Mouse (Mus musculus): Measurements from ENCODE around the gene Cxcr2. TPM values are rescaled to one million over a fixed set of nuclear protein-coding genes. Genes with fewer than 3 reads are reported as not detected.
"Not testable (repeated sequence)": the region's sequence is repeated elsewhere in the genome, so short reads cannot be mapped to it uniquely, and the experiment has no call there.

The Cxcr2 gene
- polyA plus RNA-seq, 1 experiment, result 11.4 TPM

- no peaks in the 10 kb centered on the region for H3K4me1 ChIP-seq (ENCODE audit: control insufficient read depth, insufficient read depth, insufficient read length)
- H3K27me3 ChIP-seq (ENCODE audit: control insufficient read depth, insufficient read depth, low read length), result no peaks in the 10 kb centered on the region
- WGBS, result 46% methylated on average over 3 of the region's 3 CpGs
- DNase-seq (ENCODE audit: low read depth in 1 of 2, low spot score in 2 of 2), result no peak
- H3K36me3 ChIP-seq (ENCODE audit: control insufficient read depth, insufficient read depth, low read length), result no peaks in the 10 kb centered on the region
- no peak for TF ChIP-seq CTCF (IDR thresholded peaks at IDR 0.05; ENCODE audit: extremely low read depth, insufficient read depth, insufficient read length, insufficient replicate concordance)
- TF ChIP-seq POLR2A (IDR thresholded peaks at IDR 0.05; ENCODE audit: low read depth, low read length), result no peak
- no peak overlapping the region for H3K4me3 ChIP-seq (ENCODE audit: extremely low read depth, insufficient read depth, insufficient read length)
- no peak overlapping the region for H3K27ac ChIP-seq (ENCODE audit: insufficient read depth, low read length)
These were observed 14.4 kb upstream of the Cxcr2 start for GRCm38 (mm10) chr1:74139415-74139814.

GRCm38 (mm10) chr1:74141781-74142180 is 12.0 kb upstream of the Cxcr2 start:
- DNase-seq (ENCODE audit: low read depth in 1 of 2, low spot score in 2 of 2), result no peak
- 96% methylated on average over 8 of the region's 8 CpGs for WGBS
- no peaks in the 10 kb centered on the region for H3K4me1 ChIP-seq (ENCODE audit: control insufficient read depth, insufficient read depth, insufficient read length)
- no peaks in the 10 kb centered on the region for H3K36me3 ChIP-seq (ENCODE audit: control insufficient read depth, insufficient read depth, low read length)
- no peak overlapping the region for H3K27ac ChIP-seq (ENCODE audit: insufficient read depth, low read length)
- H3K4me3 ChIP-seq (ENCODE audit: extremely low read depth, insufficient read depth, insufficient read length), result no peak overlapping the region
- H3K27me3 ChIP-seq (ENCODE audit: control insufficient read depth, insufficient read depth, low read length), result no peaks in the 10 kb centered on the region
- no peak for TF ChIP-seq POLR2A (IDR thresholded peaks at IDR 0.05; ENCODE audit: low read depth, low read length)
- no peak for TF ChIP-seq CTCF (IDR thresholded peaks at IDR 0.05; ENCODE audit: extremely low read depth, insufficient read depth, insufficient read length, insufficient replicate concordance)

GRCm38 (mm10) chr1:74149106-74149885 is 4.5 kb upstream of the Cxcr2 start:
- 77% methylated on average over 6 of the region's 6 CpGs for WGBS
- TF ChIP-seq POLR2A (IDR thresholded peaks at IDR 0.05; ENCODE audit: low read depth, low read length) (no peak), CTCF (IDR thresholded peaks at IDR 0.05; ENCODE audit: extremely low read depth, insufficient read depth, insufficient read length, insufficient replicate concordance) (no peak)
- Histone ChIP-seq H3K4me3 (ENCODE audit: extremely low read depth, insufficient read depth, insufficient read length) (no peak overlapping the region), H3K27ac (ENCODE audit: insufficient read depth, low read length) (no peak overlapping the region), H3K27me3 (ENCODE audit: control insufficient read depth, insufficient read depth, low read length) (no peaks in the 10 kb centered on the region), H3K4me1 (ENCODE audit: control insufficient read depth, insufficient read depth, insufficient read length) (no peaks in the 10 kb centered on the region), H3K36me3 (ENCODE audit: control insufficient read depth, insufficient read depth, low read length) (no peaks in the 10 kb centered on the region)
- DNase-seq (ENCODE audit: low read depth in 1 of 2, low spot score in 2 of 2), result no peak

GRCm38 (mm10) chr1:74150101-74150500 is 3.7 kb upstream of the Cxcr2 start:
- 83% methylated on average over 3 of the region's 3 CpGs for WGBS
- no peaks in the 10 kb centered on the region for H3K36me3 ChIP-seq (ENCODE audit: control insufficient read depth, insufficient read depth, low read length)
- H3K4me3 ChIP-seq (ENCODE audit: extremely low read depth, insufficient read depth, insufficient read length), result no peak overlapping the region
- H3K27ac ChIP-seq (ENCODE audit: insufficient read depth, low read length), result no peak overlapping the region
- TF ChIP-seq POLR2A (IDR thresholded peaks at IDR 0.05; ENCODE audit: low read depth, low read length), result no peak
- TF ChIP-seq CTCF (IDR thresholded peaks at IDR 0.05; ENCODE audit: extremely low read depth, insufficient read depth, insufficient read length, insufficient replicate concordance), result no peak
- no peaks in the 10 kb centered on the region for H3K27me3 ChIP-seq (ENCODE audit: control insufficient read depth, insufficient read depth, low read length)
- no peaks in the 10 kb centered on the region for H3K4me1 ChIP-seq (ENCODE audit: control insufficient read depth, insufficient read depth, insufficient read length)
- no peak for DNase-seq (ENCODE audit: low read depth in 1 of 2, low spot score in 2 of 2)

- TF ChIP-seq POLR2A (IDR thresholded peaks at IDR 0.05; ENCODE audit: low read depth, low read length), result no peak
- WGBS, result 44% methylated on average over 3 of the region's 3 CpGs
- Histone ChIP-seq H3K27ac (ENCODE audit: insufficient read depth, low read length) (no peak overlapping the region), H3K36me3 (ENCODE audit: control insufficient read depth, insufficient read depth, low read length) (no peaks in the 10 kb centered on the region), H3K4me1 (ENCODE audit: control insufficient read depth, insufficient read depth, insufficient read length) (no peaks in the 10 kb centered on the region), H3K4me3 (ENCODE audit: extremely low read depth, insufficient read depth, insufficient read length) (no peak overlapping the region), H3K27me3 (ENCODE audit: control insufficient read depth, insufficient read depth, low read length) (no peaks in the 10 kb centered on the region)
- DNase-seq (ENCODE audit: low read depth in 1 of 2, low spot score in 2 of 2), result no peak
These were observed 2.7 kb upstream of the Cxcr2 start for GRCm38 (mm10) chr1:74151091-74151490.

- no peak for TF ChIP-seq POLR2A (IDR thresholded peaks at IDR 0.05; ENCODE audit: low read depth, low read length)
- TF ChIP-seq CTCF (IDR thresholded peaks at IDR 0.05; ENCODE audit: extremely low read depth, insufficient read depth, insufficient read length, insufficient replicate concordance), result no peak
- Histone ChIP-seq H3K4me3 (ENCODE audit: extremely low read depth, insufficient read depth, insufficient read length) (no peak overlapping the region), H3K27me3 (ENCODE audit: control insufficient read depth, insufficient read depth, low read length) (no peaks in the 10 kb centered on the region), H3K4me1 (ENCODE audit: control insufficient read depth, insufficient read depth, insufficient read length) (no peaks in the 10 kb centered on the region), H3K36me3 (ENCODE audit: control insufficient read depth, insufficient read depth, low read length) (no peaks in the 10 kb centered on the region), H3K27ac (ENCODE audit: insufficient read depth, low read length) (no peak overlapping the region)
- WGBS, result 44% methylated on average over 6 of the region's 6 CpGs
- DNase-seq (ENCODE audit: low read depth in 1 of 2, low spot score in 2 of 2), result no peak
These were observed 1.7 kb downstream of the Cxcr2 start for GRCm38 (mm10) chr1:74155435-74156012.

- DNase-seq (ENCODE audit: low read depth in 1 of 2, low spot score in 2 of 2), result no peak
- no peak overlapping the region for H3K27ac ChIP-seq (ENCODE audit: insufficient read depth, low read length)
- no peaks in the 10 kb centered on the region for H3K36me3 ChIP-seq (ENCODE audit: control insufficient read depth, insufficient read depth, low read length)
- no peak overlapping the region for H3K4me3 ChIP-seq (ENCODE audit: extremely low read depth, insufficient read depth, insufficient read length)
- no peaks in the 10 kb centered on the region for H3K4me1 ChIP-seq (ENCODE audit: control insufficient read depth, insufficient read depth, insufficient read length)
- H3K27me3 ChIP-seq (ENCODE audit: control insufficient read depth, insufficient read depth, low read length), result no peaks in the 10 kb centered on the region
- WGBS, result 58% methylated on average over 14 of the region's 14 CpGs
- TF ChIP-seq CTCF (IDR thresholded peaks at IDR 0.05; ENCODE audit: extremely low read depth, insufficient read depth, insufficient read length, insufficient replicate concordance), result no peak
- no peak for TF ChIP-seq POLR2A (IDR thresholded peaks at IDR 0.05; ENCODE audit: low read depth, low read length)
These were observed 2.7 kb downstream of the Cxcr2 start for GRCm38 (mm10) chr1:74156381-74156910.

- not testable (repeated sequence) for H3K4me1 ChIP-seq (ENCODE audit: control insufficient read depth, insufficient read depth, insufficient read length)
These were observed 5.8 kb downstream of the Cxcr2 start for GRCm38 (mm10) chr1:74159613-74160012.

More at GRCm38 (mm10) chr1:74159613-74160012, 5.8 kb downstream of the Cxcr2 start:
- not testable (repeated sequence) for H3K27ac ChIP-seq (ENCODE audit: insufficient read depth, low read length); H3K27me3 ChIP-seq (ENCODE audit: control insufficient read depth, insufficient read depth, low read length); H3K36me3 ChIP-seq (ENCODE audit: control insufficient read depth, insufficient read depth, low read length); H3K4me3 ChIP-seq (ENCODE audit: extremely low read depth, insufficient read depth, insufficient read length); DNase-seq (ENCODE audit: low read depth in 1 of 2, low spot score in 2 of 2)
- 33% methylated on average over 5 of the region's 5 CpGs for WGBS

All from spleen, adult 2 months (tissue).